Mouse (Mus musculus): Measurements from ENCODE around the gene Kcnj6.

Kcnj6 gene

GRCm38 (mm10) chr16:94782110-94782946 is 215.2 kb downstream of the Kcnj6 start:
- DNase-seq (ENCODE audit: low spot score in 2 of 2), result peak; percentile 56 to 78

DNA sequence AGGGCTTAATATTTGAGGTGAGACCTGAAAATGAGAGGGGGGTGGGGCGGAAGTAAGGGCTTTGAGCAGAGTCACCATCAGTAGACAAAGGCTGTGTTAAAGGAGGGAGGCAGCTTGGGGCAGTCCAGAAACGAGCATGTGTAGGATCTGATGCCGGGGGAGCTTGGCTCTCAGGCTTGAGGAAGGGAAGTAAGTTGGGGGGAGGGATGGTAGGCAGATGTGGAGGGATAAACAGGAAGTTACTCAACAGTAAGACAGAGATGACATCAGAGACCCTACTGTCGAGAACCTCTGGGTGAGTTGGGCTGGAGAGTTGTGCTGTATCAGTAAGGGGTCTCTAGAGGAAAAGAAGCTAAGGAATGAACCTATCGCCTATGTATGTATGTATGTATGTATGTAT is 223.6 kb downstream of the Kcnj6 start:
- DNase-seq (ENCODE audit: low spot score in 2 of 2), result no peak

- DNase-seq (ENCODE audit: low spot score in 2 of 2), result peak in 1 of 2 experiments; percentile 56
These were observed 229.9 kb downstream of the Kcnj6 start for GRCm38 (mm10) chr16:94767606-94768005.

DNA sequence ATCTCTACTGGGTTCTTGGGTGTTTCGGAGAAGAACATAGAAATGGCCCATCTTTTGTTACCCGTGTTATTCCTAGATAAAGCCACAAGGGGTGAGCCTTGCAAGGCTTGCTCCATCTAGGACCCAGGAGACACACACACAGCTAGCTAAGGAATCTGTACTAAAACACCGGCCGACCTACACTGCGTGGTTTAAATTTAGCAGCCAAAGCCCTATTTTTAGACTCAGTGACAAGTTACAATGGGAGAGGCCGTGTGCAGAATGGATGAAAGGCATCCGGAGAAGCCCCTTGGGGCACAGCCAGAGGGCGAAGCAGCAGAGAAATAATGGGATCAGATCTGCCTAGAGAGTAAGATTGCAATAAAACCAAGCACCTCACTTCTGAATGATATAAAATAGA is 232.4 kb downstream of the Kcnj6 start:
- no peak for DNase-seq (ENCODE audit: low spot score in 2 of 2)

DNA sequence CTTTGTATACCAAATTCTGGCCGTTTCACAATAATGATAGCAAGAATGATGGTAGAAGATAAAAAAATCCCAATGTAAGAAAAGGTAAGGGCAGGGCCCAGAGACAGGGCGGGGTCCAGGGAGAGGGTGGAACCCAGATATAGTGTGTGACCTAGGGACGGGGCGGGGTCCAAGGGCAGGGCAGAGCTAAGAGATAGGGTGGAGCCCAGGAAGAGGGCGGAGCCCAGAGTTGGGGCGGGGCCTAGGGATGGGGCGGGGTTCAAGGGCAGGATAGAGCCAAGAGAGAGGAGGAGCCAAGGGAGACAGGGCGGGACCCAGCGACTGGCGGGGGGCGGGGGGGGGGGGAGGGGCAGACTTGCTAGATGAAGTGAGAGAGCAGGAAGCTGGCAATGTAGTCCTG is 236.8 kb downstream of the Kcnj6 start:
- DNase-seq (ENCODE audit: low spot score in 2 of 2), result no peak

- no peak for DNase-seq (ENCODE audit: low spot score in 2 of 2)
These were observed 237.7 kb downstream of the Kcnj6 start for GRCm38 (mm10) chr16:94759761-94760160.

DNA sequence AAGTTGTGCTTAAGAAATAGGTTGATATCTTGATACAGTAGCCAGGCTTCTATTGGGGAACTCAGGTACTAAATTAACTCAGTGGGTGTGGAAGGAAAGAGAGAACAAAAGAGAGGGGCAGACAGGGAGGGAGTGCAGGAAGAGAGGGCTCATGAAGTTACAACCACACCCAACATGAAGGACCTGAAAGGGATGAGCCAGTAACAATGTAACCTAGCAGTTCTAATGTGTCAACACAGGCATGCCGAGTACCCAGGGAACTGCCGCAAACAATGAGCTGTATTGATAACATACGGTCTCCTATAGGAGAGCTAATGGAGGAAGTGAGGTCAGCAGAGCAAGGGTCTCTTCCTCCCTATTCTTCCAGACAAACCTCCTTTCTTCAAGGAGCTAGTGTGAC is 238.9 kb downstream of the Kcnj6 start:
- DNase-seq (ENCODE audit: low spot score in 2 of 2), result no peak

GRCm38 (mm10) chr16:94756352-94756751 is 241.1 kb downstream of the Kcnj6 start:
- DNase-seq (ENCODE audit: low spot score in 2 of 2), result no peak

- DNase-seq (ENCODE audit: low spot score in 2 of 2), result peak; percentile 47 to 75
These were observed 244.0 kb downstream of the Kcnj6 start for GRCm38 (mm10) chr16:94753453-94753852.

GRCm38 (mm10) chr16:94752781-94753180 is 244.7 kb downstream of the Kcnj6 start:
- no peak for DNase-seq (ENCODE audit: low spot score in 2 of 2)

DNA sequence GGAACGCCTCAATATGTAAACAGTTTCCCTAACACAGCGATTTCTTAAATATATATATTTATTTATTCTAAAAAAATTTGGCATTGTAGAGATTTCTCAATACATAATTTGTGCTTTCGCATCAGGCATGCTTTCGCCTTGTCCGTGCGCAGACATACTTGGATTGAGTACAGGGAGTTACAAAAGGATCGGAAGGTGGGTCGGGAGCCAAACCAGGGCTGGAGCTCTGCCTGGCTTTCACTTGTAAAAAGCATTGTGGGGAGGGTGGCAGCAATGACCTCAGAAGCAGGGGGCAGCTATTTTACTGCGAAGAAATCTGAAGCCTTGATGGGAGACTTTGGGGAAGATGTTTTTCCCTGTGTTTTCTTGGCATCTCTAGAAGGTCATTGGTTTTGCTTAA is 252.5 kb downstream of the Kcnj6 start:
- no peak for DNase-seq (ENCODE audit: low spot score in 2 of 2)

- peak; percentile 46 to 58 for DNase-seq (ENCODE audit: low spot score in 2 of 2)
These were observed 253.5 kb downstream of the Kcnj6 start for GRCm38 (mm10) chr16:94743853-94744501.

GRCm38 (mm10) chr16:94737359-94737687 is 260.2 kb downstream of the Kcnj6 start:
- no peak for DNase-seq (ENCODE audit: low spot score in 2 of 2)

DNA sequence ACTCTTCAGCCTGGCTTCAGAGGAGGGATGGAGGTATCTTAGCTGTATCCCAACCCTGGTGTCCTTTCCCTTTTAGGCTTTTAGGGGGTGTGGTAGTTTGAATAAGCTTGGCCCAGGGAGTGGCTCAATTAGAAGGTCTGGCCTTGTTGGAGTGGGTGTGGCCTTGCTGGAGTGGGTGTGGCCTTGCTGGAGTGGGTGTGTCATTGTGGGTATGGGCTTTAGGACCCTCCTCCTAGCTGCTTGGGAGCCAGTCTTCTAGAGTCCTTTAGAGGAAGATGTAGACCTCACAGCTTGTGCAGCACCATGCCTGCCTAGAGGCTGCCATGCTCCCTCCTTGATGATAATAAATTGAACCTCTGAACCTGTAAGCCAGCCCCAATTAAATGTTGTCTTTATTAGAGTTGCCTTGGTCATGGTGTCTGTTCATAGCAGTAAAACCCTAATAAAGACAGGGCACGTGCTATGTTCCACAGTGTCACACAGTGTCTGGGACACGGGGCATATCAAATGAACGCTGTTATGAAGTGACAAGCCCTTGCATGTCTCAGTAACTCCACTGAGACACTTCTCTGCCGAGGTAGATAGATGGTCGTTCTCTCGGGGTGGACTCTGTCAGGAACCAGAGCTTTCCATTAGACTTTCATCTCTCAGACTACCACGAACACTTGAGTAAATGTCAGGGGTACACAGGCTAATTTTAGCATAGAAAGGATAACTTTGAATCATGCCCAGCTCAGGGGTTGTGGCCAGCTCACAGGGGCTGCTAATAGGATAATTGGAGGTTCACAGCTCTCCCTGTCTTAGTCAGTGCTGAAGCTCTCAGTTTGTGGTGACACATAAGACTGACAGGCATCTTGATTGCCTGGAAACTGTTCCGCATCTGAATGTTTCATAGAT is 260.8 kb downstream of the Kcnj6 start:
- DNase-seq (ENCODE audit: low spot score in 2 of 2), result no peak

- no peak for DNase-seq (ENCODE audit: low spot score in 2 of 2)
These were observed 262.0 kb downstream of the Kcnj6 start for GRCm38 (mm10) chr16:94735472-94735871.

GRCm38 (mm10) chr16:94731027-94731426 is 266.5 kb downstream of the Kcnj6 start:
- no peak for DNase-seq (ENCODE audit: low spot score in 2 of 2)

GRCm38 (mm10) chr16:94729236-94729635 is 268.3 kb downstream of the Kcnj6 start:
- DNase-seq (ENCODE audit: low spot score in 2 of 2), result no peak

DNA sequence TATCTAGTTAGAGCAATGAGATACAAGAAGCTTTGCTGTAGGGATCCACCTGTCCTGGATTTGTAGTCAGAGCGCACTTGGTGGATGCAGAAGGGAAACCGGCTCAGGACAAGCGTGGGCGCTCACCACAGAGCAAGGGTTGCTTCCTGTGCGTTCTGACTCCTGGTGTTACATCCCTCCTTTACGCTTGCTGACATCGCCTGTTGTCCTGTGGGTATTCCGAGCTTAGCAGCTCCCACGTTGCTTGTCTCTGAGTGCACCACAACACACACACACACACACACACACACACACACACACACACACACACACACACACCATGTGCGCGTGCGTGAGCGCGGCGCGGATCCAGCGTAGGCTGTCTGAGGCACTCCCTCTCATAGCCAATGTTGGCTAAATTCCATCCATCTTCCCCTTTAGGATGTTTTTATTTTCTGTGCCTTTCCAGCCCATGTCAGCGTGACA is 272.7 kb downstream of the Kcnj6 start:
- DNase-seq (ENCODE audit: low spot score in 2 of 2), result peak; percentile 55

GRCm38 (mm10) chr16:94724061-94724596 is 273.4 kb downstream of the Kcnj6 start:
- DNase-seq (ENCODE audit: low spot score in 2 of 2), result peak; percentile 88 to 92

DNA sequence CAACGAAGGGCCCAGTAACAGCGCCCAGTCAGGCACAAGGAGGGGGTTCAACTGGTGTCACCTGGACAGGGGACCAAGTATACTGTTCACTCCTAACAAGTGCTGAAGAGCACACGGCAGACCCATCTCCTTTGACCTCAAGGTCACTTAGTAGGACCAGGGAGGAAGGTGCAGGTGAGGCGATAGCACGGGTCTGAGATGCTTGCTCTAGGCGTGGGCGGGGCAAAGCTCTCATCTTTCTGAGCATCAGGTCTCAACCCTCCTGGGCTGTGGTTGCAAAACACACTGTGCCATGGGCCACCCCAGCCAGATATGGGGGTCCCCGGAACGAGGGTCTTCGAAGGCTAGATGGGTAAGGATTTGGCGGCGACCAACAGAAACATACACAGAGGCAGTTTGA is 274.6 kb downstream of the Kcnj6 start:
- DNase-seq (ENCODE audit: low spot score in 2 of 2), result no peak

- DNase-seq (ENCODE audit: low spot score in 2 of 2), result no peak
These were observed 275.9 kb downstream of the Kcnj6 start for GRCm38 (mm10) chr16:94721549-94722006.

Measured in right cerebral cortex, postnatal 36 days (tissue).